Mouse (Mus musculus) MEL (cell line): ENCODE data around the gene Rprd2. TPM values are rescaled to one million over a fixed set of nuclear protein-coding genes. Genes with fewer than 3 reads are reported as not detected.
A peak's percentile ranks its signal among the peaks of the same experiment; 100 is the strongest.

Experiments used
- DNase-seq: peaks from one replicate; pipeline ENCODE4 v3.0.0; 2011; ENCODE audit warnings: low read depth, low spot score
- H3K27ac ChIP-seq: 2 replicates; pipeline ENCODE4 v1.5.1; 2012; ENCODE audit warnings: low read depth, mild to moderate bottlenecking, control low read depth, low read length, moderate library complexity; ENCODE audit not compliant: control insufficient read depth
- H3K27me3 ChIP-seq, 2 experiments: fragments of 150-350 bp in 1 of 2; sonication (generic) in 1 of 2; 2 replicates each; pipeline ENCODE4 v1.6.1; 2012; ENCODE audit warnings: low read length in 2 of 2, mild to moderate bottlenecking in 2 of 2, improper control_type of control experiment in 1 of 2, moderate library complexity in 1 of 2; ENCODE audit not compliant: insufficient read depth in 2 of 2, control insufficient read depth in 1 of 2
- H3K36me3 ChIP-seq, 2 experiments: 2 replicates each; pipeline ENCODE4 v1.6.1; 2012 to 2014; ENCODE audit warnings: low read length in 2 of 2, improper control_type of control experiment in 1 of 2, inconsistent platforms in 1 of 2, mild to moderate bottlenecking in 1 of 2; ENCODE audit not compliant: insufficient read depth in 2 of 2, control insufficient read depth in 1 of 2
- H3K4me1 ChIP-seq, 2 experiments: fragments of 150-350 bp in 1 of 2; sonication (generic) in 1 of 2; 2 replicates each; pipeline ENCODE4 v1.6.1; 2012; ENCODE audit warnings: low read length in 2 of 2, improper control_type of control experiment in 1 of 2, mild to moderate bottlenecking in 1 of 2; ENCODE audit not compliant: insufficient read depth in 2 of 2, control insufficient read depth in 1 of 2
- H3K4me3 ChIP-seq, 2 experiments: fragments of 150-350 bp in 1 of 2; sonication (generic) in 1 of 2; 2 replicates each; pipeline ENCODE4 v1.5.1; 2012; ENCODE audit warnings: low read depth in 2 of 2, low read length in 2 of 2, mild to moderate bottlenecking in 2 of 2, moderate library complexity in 2 of 2, control low read depth in 1 of 2, improper control_type of control experiment in 1 of 2; ENCODE audit not compliant: control insufficient read depth in 1 of 2, insufficient read depth in 1 of 2
- H3K79me2 ChIP-seq: 2 replicates; pipeline ENCODE4 v1.6.1; 2012; ENCODE audit warnings: mild to moderate bottlenecking, low read length, moderate library complexity; ENCODE audit not compliant: control insufficient read depth, poor library complexity, insufficient read depth
- H3K9ac ChIP-seq: 2 replicates; pipeline ENCODE4 v1.6.1; 2012; ENCODE audit warnings: low read depth, mild to moderate bottlenecking, control low read depth, low read length, moderate library complexity; ENCODE audit not compliant: control insufficient read depth, poor library complexity, severe bottlenecking
- H3K9me3 ChIP-seq: fragments of 150-350 bp; sonication (generic); replicated peaks from 2 replicates; pipeline ENCODE4 v1.6.1; 2012; ENCODE audit warnings: mild to moderate bottlenecking, low read length, improper control_type of control experiment, moderate library complexity; ENCODE audit not compliant: insufficient read depth
- BHLHE40 ChIP-seq: IDR thresholded peaks from 2 replicates; pipeline ENCODE4 v1.6.1; 2012; ENCODE audit warnings: low read depth, mild to moderate bottlenecking, inconsistent platforms, low read length, improper control_type of control experiment, borderline replicate concordance
- CHD1 ChIP-seq: IDR thresholded peaks from 2 replicates; pipeline ENCODE4 v1.6.1; 2012; ENCODE audit warnings: low read depth, mild to moderate bottlenecking, inconsistent platforms, low read length, improper control_type of control experiment
- CHD2 ChIP-seq: IDR thresholded peaks from 2 replicates; pipeline ENCODE4 v1.6.1; 2011; ENCODE audit warnings: low read length, improper control_type of control experiment
- CTCF ChIP-seq, 3 experiments: IDR thresholded peaks in 2 of 3; conservative IDR thresholded peaks in 1 of 3; 2 replicates each; pipeline ENCODE4 v1.5.1; 2011 to 2012; ENCODE audit warnings: low read length in 3 of 3, low read depth in 2 of 3, mild to moderate bottlenecking in 2 of 3, improper control_type of control experiment in 1 of 3, inconsistent platforms in 1 of 3, mixed read lengths in 1 of 3, moderate library complexity in 1 of 3; ENCODE audit not compliant: control insufficient read depth in 1 of 3, insufficient read depth in 1 of 3, poor library complexity in 1 of 3, severe bottlenecking in 1 of 3
- GABPA ChIP-seq: IDR thresholded peaks from 2 replicates; pipeline ENCODE4 v1.6.1; 2012; ENCODE audit warnings: low read depth, mild to moderate bottlenecking, inconsistent platforms, low read length, improper control_type of control experiment, moderate library complexity
- MEF2A ChIP-seq: IDR thresholded peaks from 2 replicates; pipeline ENCODE4 v1.6.1; 2014; ENCODE audit warnings: low read depth, mild to moderate bottlenecking, inconsistent platforms, low read length, improper control_type of control experiment; ENCODE audit not compliant: poor library complexity, insufficient replicate concordance, severe bottlenecking; ENCODE audit errors: extremely low read depth
- MYB ChIP-seq: IDR thresholded peaks from 2 replicates; pipeline ENCODE4 v1.6.1; 2011; ENCODE audit warnings: mild to moderate bottlenecking, low read depth, low read length, improper control_type of control experiment
- MYC ChIP-seq: IDR thresholded peaks from 2 replicates; pipeline ENCODE4 v1.6.1; 2011; ENCODE audit warnings: low read depth, mild to moderate bottlenecking, low read length, improper control_type of control experiment, moderate library complexity
- NELFE ChIP-seq: IDR thresholded peaks from 2 replicates; pipeline ENCODE4 v1.6.1; 2011; ENCODE audit warnings: low read depth, low read length, improper control_type of control experiment
- POLR2A ChIP-seq, 2 experiments: IDR thresholded peaks; 2 replicates each; pipeline ENCODE4 v1.6.1; 2011 to 2012; ENCODE audit warnings: low read length in 2 of 2, mild to moderate bottlenecking in 2 of 2, control low read depth in 1 of 2, improper control_type of control experiment in 1 of 2, low read depth in 1 of 2, moderate library complexity in 1 of 2; ENCODE audit not compliant: control insufficient read depth in 1 of 2, insufficient read depth in 1 of 2, poor library complexity in 1 of 2
- POLR2AphosphoS2 ChIP-seq: IDR thresholded peaks from 2 replicates; pipeline ENCODE4 v1.6.1; 2011; ENCODE audit warnings: low read length, improper control_type of control experiment
- RAD21 ChIP-seq: IDR thresholded peaks from 2 replicates; pipeline ENCODE4 v1.6.1; 2011; ENCODE audit warnings: mild to moderate bottlenecking, low read depth, low read length, improper control_type of control experiment
- SMC3 ChIP-seq: IDR thresholded peaks from 2 replicates; pipeline ENCODE4 v1.6.1; 2011; ENCODE audit warnings: low read depth, low read length, improper control_type of control experiment
- TAL1 ChIP-seq: IDR thresholded peaks from 2 replicates; pipeline ENCODE4 v1.6.1; 2012; ENCODE audit warnings: mild to moderate bottlenecking, inconsistent platforms, low read length, moderate library complexity, mixed read lengths
- TBP ChIP-seq: IDR thresholded peaks from 2 replicates; pipeline ENCODE4 v1.8.0; 2011; ENCODE audit warnings: low read depth, low read length, improper control_type of control experiment
- USF1 ChIP-seq: IDR thresholded peaks from 2 replicates; pipeline ENCODE4 v1.6.1; 2014; ENCODE audit warnings: low read depth, mild to moderate bottlenecking, inconsistent platforms, low read length, improper control_type of control experiment, moderate library complexity
- USF2 ChIP-seq, 2 experiments: IDR thresholded peaks; 2 replicates each; pipeline ENCODE4 v1.6.1; 2011 to 2012; ENCODE audit warnings: improper control_type of control experiment in 2 of 2, low read length in 2 of 2, borderline replicate concordance in 1 of 2, inconsistent platforms in 1 of 2, low read depth in 1 of 2, mild to moderate bottlenecking in 1 of 2; ENCODE audit not compliant: insufficient read depth in 1 of 2
- ZC3H11A ChIP-seq: IDR thresholded peaks from 2 replicates; pipeline ENCODE4 v1.6.1; 2012; ENCODE audit warnings: low read depth, mild to moderate bottlenecking, inconsistent platforms, low read length, improper control_type of control experiment
- ZKSCAN1 ChIP-seq: IDR thresholded peaks from 2 replicates; pipeline ENCODE4 v1.6.1; 2012; ENCODE audit warnings: low read depth, mild to moderate bottlenecking, inconsistent platforms, low read length, improper control_type of control experiment, moderate library complexity
- ZMIZ1 ChIP-seq: IDR thresholded peaks from 2 replicates; pipeline ENCODE4 v1.6.1; 2012; ENCODE audit warnings: low read depth, mild to moderate bottlenecking, inconsistent platforms, low read length, improper control_type of control experiment, moderate library complexity
- ZNF384 ChIP-seq: IDR thresholded peaks from 2 replicates; pipeline ENCODE4 v1.6.1; 2012; ENCODE audit warnings: low read depth, mild to moderate bottlenecking, inconsistent platforms, low read length, improper control_type of control experiment
- polyA plus RNA-seq, 2 experiments: library from polyadenylated mRNA; stranded (reverse) in 1 of 2; unstranded in 1 of 2; fragments of >175 nt in 1 of 2; fragments of >200 nt in 1 of 2; gene quantifications; 2 replicates each; pipeline versions ENCODE4 v1.2.1 to v1.2.4; 2012; ENCODE audit warnings: low replicate concordance in 2 of 2, low read depth in 1 of 2; ENCODE audit not compliant: insufficient read length in 2 of 2, insufficient read depth in 1 of 2, missing spikeins in 1 of 2
- total RNA-seq: library from RNA; depleted of rRNA; stranded (reverse); fragments of 300-350 nt; gene quantifications from 2 replicates; pipeline ENCODE4 v1.2.3, GENCODE M21; 2012

The Rprd2 gene
- total and polyA plus RNA-seq, 3 experiments = 16.3 to 42.0 (median 31.9) TPM

DNA sequence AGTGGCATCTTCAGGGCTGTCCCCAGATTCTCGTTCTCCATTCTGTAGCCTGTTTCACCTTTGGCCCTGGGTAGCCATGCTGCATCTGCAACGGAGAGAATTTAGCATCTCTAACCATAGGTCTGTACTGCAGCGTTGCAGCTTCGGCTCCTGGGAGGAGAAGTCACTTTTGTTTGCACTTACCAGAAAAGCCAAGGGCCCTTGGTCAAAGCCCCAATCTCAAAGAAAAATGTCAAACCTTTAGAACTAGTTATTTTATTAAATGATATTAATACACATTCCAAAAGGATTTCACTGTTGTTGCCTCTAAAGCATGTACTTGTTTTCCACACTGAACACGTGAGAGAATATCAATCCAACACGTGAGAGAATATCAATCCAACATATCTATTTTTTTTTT, 58.6 kb downstream of the Rprd2 start, which contains the start of gene Tars2:
Gene Tars2, minus strand, starts transcription at position 101 of the 400 bp plus-strand sequence.
- no peaks in the 10 kb centered on the region for H3K27me3 ChIP-seq

DNA sequence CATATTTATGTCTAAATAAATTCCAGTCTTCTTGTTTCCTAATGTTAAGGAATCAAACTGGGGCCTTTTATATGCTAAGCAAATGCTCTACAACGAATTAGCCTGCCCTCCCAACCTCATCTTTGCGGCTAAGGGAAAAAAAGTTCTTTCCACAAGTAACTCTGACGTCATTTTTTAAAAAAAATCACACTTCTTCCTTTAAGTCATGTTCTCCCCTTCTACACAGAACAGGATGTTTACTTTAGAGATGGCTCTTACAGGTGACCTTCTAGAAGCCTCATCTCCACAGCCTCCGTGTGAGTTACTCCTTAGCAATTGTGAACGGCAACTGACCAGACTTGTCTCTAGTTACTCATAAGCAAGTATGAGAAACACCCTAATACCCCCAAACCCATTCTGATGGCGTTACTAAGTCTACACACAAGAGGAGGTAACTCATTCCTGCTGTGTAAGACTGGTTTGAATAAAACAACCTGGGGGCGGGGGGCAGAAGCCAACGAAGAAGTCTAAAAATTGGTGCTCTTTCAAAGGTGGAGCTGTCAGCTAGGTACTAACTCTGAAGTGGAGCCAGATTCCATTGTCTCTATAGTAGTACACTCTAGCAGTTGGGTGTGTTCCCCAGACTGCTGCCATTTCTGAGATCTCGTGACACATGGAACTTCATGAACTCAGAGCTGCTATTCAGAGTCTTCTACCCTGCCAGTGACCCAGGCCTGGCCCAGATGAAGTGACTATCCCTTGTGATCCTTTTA, 60.0 kb downstream of the Rprd2 start:
- Histone ChIP-seq H3K27me3 (no peaks in the 10 kb centered on the region), H3K9ac (no peak overlapping the region), H3K9me3 (no peaks in the 10 kb centered on the region), H3K4me3 (no peak overlapping the region), H3K27ac (no peak overlapping the region), H3K79me2 (peaks cover 10% of the 10 kb centered on the region), H3K4me1 (peaks cover 0 to 5% of the 10 kb centered on the region in 2 experiments; a peak in 3 of 4 replicates), H3K36me3 (peaks cover 0 to 7% of the 10 kb centered on the region in 2 experiments; a peak in 2 of 4 replicates)
- TF ChIP-seq POLR2AphosphoS2 (peak; percentile 72), ZMIZ1 (no peak), ZNF384 (peak; percentile 54), ZC3H11A (no peak)
- no peak for DNase-seq

More for the DNA sequence above, 58.6 kb downstream of the Rprd2 start, which contains the start of gene Tars2:
- Histone ChIP-seq H3K27ac (no peak within 1 kb of the TSS), H3K4me3 (no peak within 1 kb of the TSS), H3K9ac (no peak within 1 kb of the TSS), H3K9me3 (no peaks in the 10 kb centered on the region), H3K4me1 (peaks cover 0 to 5% of the 10 kb centered on the region in 2 experiments; a peak in 3 of 4 replicates), H3K79me2 (no peaks in the 10 kb centered on the region), H3K36me3 (peaks cover 2 to 5% of the 10 kb centered on the region in 2 experiments; a peak in 3 of 4 replicates)
- DNase-seq = no peak
- TF ChIP-seq ZKSCAN1 (no peak), SMC3 (no peak), POLR2A (IDR thresholded peaks at IDR 0.05; ENCODE audit: control insufficient read depth in 1 of 2, insufficient read depth in 1 of 2, low read depth in 1 of 2, low read length in 2 of 2, poor library complexity in 1 of 2) (no peak), RAD21 (no peak), TAL1 (no peak), GABPA (no peak), MYC (no peak), BHLHE40 (no peak), ZC3H11A (no peak), CTCF (IDR thresholded peaks at IDR 0.05 in 2 of 3, conservative IDR thresholded peaks at IDR 0.05 in 1 of 3; ENCODE audit: control insufficient read depth in 1 of 3, insufficient read depth in 1 of 3, low read depth in 2 of 3, low read length in 3 of 3, poor library complexity in 1 of 3, severe bottlenecking in 1 of 3) (no peak)

DNA sequence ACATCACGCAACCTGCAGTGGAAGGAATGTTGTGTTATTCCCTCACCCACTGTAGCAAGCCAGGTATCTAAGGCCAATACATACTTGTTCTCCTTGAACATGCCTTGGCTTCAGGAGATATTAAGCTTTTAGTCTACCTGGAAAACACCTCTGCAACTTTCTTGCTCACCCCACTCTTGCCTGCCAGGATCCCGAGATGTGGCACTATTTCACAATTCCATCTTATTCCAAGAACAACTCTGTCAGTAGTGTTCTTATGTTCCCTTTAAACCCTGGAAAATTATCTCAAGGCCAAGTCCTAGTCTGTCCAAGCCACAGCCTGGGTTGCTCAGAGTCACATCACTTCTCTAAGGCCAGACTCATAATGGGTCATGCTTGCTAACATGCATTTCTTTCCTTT, 61.9 kb downstream of the Rprd2 start:
- H3K36me3 ChIP-seq = peaks cover 14% of the 10 kb centered on the region in 2 experiments
- H3K79me2 ChIP-seq = peaks cover 14% of the 10 kb centered on the region
- no peak overlapping the region for H3K27ac ChIP-seq
- H3K9ac ChIP-seq = no peak overlapping the region
- peaks cover 0 to 5% of the 10 kb centered on the region in 2 experiments; a peak in 3 of 4 replicates for H3K4me1 ChIP-seq
- H3K9me3 ChIP-seq = no peaks in the 10 kb centered on the region
- TF ChIP-seq MYB (no peak), RAD21 (no peak), MEF2A (no peak), NELFE (no peak), TBP (no peak), CHD2 (no peak), CHD1 (no peak), USF1 (no peak), USF2 (IDR thresholded peaks at IDR 0.05; ENCODE audit: borderline replicate concordance in 1 of 2, insufficient read depth in 1 of 2, low read depth in 1 of 2, low read length in 2 of 2) (no peak)
- no peaks in the 10 kb centered on the region for H3K27me3 ChIP-seq
- no peak for DNase-seq
- no peak overlapping the region for H3K4me3 ChIP-seq
